Mouse (Mus musculus): ENCODE measurements around the gene Map4k2.

Map4k2 gene

GRCm38 (mm10) chr19:6377327-6378040, 36.5 kb downstream of the Map4k2 start:
- TF ChIP-seq GATA4 (IDR thresholded peaks at IDR 0.05; ENCODE audit: insufficient replicate concordance, low read length): no peak

- TF ChIP-seq GATA4 (IDR thresholded peaks at IDR 0.05; ENCODE audit: insufficient replicate concordance, low read length): no peak
These were observed 39.7 kb downstream of the Map4k2 start for GRCm38 (mm10) chr19:6380411-6381166.

- no peak for TF ChIP-seq GATA4 (IDR thresholded peaks at IDR 0.05; ENCODE audit: insufficient replicate concordance, low read length)
These were observed 40.3 kb downstream of the Map4k2 start for GRCm38 (mm10) chr19:6381238-6381637.

GRCm38 (mm10) chr19:6382323-6382924, 41.5 kb downstream of the Map4k2 start:
- TF ChIP-seq GATA4 (IDR thresholded peaks at IDR 0.05; ENCODE audit: insufficient replicate concordance, low read length): no peak

DNA sequence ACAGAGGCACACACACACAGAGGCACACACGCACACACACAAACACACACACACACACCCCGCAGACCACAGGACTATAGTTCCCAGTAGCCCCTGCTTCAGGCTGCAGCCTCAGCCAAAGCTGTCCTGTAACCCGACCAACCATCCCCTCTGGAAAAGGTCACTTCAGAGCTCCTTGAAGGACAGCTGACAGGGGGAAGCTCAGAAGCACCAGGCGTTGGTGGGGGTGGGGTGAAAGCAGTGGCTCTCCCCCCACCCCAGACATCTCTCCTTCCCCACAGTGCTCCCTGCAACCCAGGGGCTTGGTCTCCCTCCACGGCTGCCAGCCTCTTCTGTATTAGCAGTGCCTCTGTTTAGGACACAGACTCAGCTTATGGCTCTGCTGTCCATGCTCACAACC, 42.5 kb downstream of the Map4k2 start:
- TF ChIP-seq GATA4 (IDR thresholded peaks at IDR 0.05; ENCODE audit: insufficient replicate concordance, low read length): no peak

DNA sequence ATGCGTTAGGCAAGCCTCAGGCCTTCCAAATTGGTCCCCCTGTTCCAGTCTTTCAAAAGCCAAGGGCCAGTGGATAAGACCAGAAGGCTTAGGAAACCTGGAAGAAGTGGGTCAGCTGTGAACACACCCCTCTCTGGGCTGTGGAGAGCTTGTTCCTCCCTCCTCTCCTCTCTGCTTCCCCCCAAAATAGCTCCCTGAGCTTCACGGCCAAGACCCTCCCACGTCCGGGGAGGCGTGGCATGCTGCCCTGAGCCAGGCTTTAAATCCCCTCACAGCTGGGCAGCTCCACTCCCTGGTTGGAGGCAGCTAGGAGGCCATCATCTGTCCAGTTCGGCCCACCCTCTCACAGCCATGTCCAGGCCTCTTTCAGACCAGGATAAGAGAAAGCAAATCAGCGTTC, 43.2 kb downstream of the Map4k2 start, which contains the start of gene Pygm:
TSS of gene Pygm (plus strand) at position 272 of the 400 bp plus-strand sequence.
- TF ChIP-seq GATA4 (IDR thresholded peaks at IDR 0.05; ENCODE audit: insufficient replicate concordance, low read length): no peak

DNA sequence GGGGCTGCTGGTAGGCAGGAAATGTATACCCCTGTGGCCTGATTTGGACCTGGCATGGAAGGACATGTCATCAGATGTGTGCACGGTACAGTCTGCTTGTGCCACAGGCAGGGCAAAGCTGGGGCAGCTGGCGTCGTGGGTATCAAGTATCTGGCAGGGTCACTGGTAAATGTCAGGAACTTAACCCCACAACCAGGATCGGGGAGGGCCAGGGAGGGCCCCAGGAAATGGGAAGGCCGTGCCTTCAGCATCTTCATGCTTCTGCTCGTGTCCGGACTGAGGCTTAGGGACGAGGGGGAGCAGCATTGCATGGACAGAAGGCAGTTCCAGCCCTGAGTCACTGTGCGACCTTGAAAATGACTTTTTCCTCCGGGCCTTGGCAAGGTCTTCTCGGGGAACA, 44.0 kb downstream of the Map4k2 start:
- no peak for TF ChIP-seq GATA4 (IDR thresholded peaks at IDR 0.05; ENCODE audit: insufficient replicate concordance, low read length)

GRCm38 (mm10) chr19:6385419-6385818, 44.5 kb downstream of the Map4k2 start:
- no peak for TF ChIP-seq GATA4 (IDR thresholded peaks at IDR 0.05; ENCODE audit: insufficient replicate concordance, low read length)

GRCm38 (mm10) chr19:6385821-6386220, 44.9 kb downstream of the Map4k2 start:
- no peak for TF ChIP-seq GATA4 (IDR thresholded peaks at IDR 0.05; ENCODE audit: insufficient replicate concordance, low read length)

GRCm38 (mm10) chr19:6386234-6386633, 45.3 kb downstream of the Map4k2 start:
- TF ChIP-seq GATA4 (IDR thresholded peaks at IDR 0.05; ENCODE audit: insufficient replicate concordance, low read length): no peak

DNA sequence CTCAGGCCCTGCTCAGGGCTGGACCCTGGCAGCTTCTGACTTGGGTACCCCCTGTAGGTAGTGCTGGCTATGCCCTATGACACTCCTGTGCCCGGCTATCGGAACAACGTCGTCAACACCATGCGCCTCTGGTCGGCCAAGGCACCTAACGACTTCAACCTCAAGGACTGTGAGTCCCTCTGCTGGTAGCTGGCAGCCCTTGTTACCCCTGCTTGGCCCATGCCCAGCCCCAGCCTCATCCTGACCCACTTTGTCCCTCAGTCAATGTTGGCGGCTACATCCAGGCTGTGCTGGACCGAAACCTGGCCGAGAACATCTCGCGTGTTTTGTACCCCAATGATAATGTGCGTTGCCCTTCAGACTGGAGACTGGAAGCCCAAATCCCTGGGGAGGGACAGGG, 47.1 kb downstream of the Map4k2 start:
- TF ChIP-seq GATA4 (IDR thresholded peaks at IDR 0.05; ENCODE audit: insufficient replicate concordance, low read length): no peak

GRCm38 (mm10) chr19:6389803-6390202, 48.9 kb downstream of the Map4k2 start:
- TF ChIP-seq GATA4 (IDR thresholded peaks at IDR 0.05; ENCODE audit: insufficient replicate concordance, low read length): no peak

DNA sequence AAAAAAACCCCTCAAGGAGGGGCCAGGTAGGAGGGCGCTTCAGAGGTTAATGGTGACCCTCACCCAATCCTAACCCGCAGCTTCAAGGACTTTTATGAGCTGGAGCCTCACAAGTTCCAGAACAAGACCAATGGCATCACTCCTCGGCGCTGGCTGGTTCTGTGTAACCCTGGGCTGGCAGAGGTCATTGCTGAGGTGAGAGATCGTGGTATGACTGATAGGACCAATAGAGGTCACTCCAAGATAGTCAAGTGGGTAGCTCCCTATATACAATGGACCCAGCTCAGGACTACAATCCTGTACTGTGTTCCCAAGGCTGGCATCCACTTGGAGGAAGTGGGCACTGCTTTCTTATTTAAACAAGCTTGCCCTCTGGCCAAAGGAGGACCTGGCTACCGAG, 49.3 kb downstream of the Map4k2 start:
- TF ChIP-seq GATA4 (IDR thresholded peaks at IDR 0.05; ENCODE audit: insufficient replicate concordance, low read length): no peak

- TF ChIP-seq GATA4 (IDR thresholded peaks at IDR 0.05; ENCODE audit: insufficient replicate concordance, low read length): no peak
These were observed 51.9 kb downstream of the Map4k2 start for GRCm38 (mm10) chr19:6392743-6393393.

GRCm38 (mm10) chr19:6393637-6394036, 52.7 kb downstream of the Map4k2 start:
- no peak for TF ChIP-seq GATA4 (IDR thresholded peaks at IDR 0.05; ENCODE audit: insufficient replicate concordance, low read length)

Data from liver, adult (tissue).